Mouse (Mus musculus) ES-Bruce4 (cell line): Measurements from ENCODE around the gene Mybpc2.

Experiments
- CTCF ChIP-seq: IDR thresholded peaks from one replicate; pipeline ENCODE4 v1.8.1; 2011; ENCODE audit warnings: low read depth, low read length
- POLR2A ChIP-seq: IDR thresholded peaks from one replicate; pipeline ENCODE4 v1.8.1; 2011; ENCODE audit warnings: low read length; ENCODE audit not compliant: insufficient read depth

GRCm38 (mm10) chr7:44533746-44534045 is 9.2 kb upstream of the Mybpc2 start:
- TF ChIP-seq CTCF (no peak), POLR2A (no peak)
